Comparison of ENCODE assay signal across 10 mouse cellular contexts in genomic region chr11:83057863-83058262, GRCm38 (mm10). TPM values are rescaled to one million over a fixed set of nuclear protein-coding genes. Genes with fewer than 3 reads are reported as not detected.
DNase-seq lines count a peak whose midpoint lies in the region; ATAC-seq and TF ChIP-seq lines count a peak whose summit lies in the region.
"Had no signal": no experiment of that assay in that cellular context is flagged by ENCODE, and none has a peak within 500 bp of the region (broad histone marks: within the 10 kb centered on the region; RNA-seq: fewer than 3 reads in every experiment).

No protein-coding gene starts in this region.

- intact Hi-C loops in gastrocnemius, postnatal 36 days (cut with DNase I) = loop anchor here (10.0 kb wide), 1 partner anchor 367 kb away; the partner anchor contains the start of gene Gas2l2

- no peaks in the 10 kb centered on the region for H3K9me3 ChIP-seq in midbrain, embryonic 11.5 days (ENCODE audit: control insufficient read depth, low read length)
- H3K9me3 ChIP-seq in midbrain, embryonic 13.5 days = no peaks in the 10 kb centered on the region
- H3K9me3 ChIP-seq: heart, embryonic 15.5 days had no signal

- TF ChIP-seq POLR2A in lung, adult 2 months (IDR thresholded peaks at IDR 0.05; ENCODE audit: borderline replicate concordance, extremely low read depth, low read depth, low read length) = no peak
- TF ChIP-seq POLR2A in small intestine, adult 2 months (IDR thresholded peaks at IDR 0.05; ENCODE audit: low read depth, low read length) = no peak

- 6% methylated on average over 5 of the region's 5 CpGs for WGBS in midbrain, embryonic 11.5 days
- WGBS in midbrain, embryonic 13.5 days = 7% methylated on average over 5 of the region's 5 CpGs
- WGBS in lung, adult 2 months = 2% methylated on average over 5 of the region's 5 CpGs
- WGBS in small intestine, adult 2 months = 4% methylated on average over 5 of the region's 5 CpGs

- no peaks in the 10 kb centered on the region for H3K27me3 ChIP-seq in midbrain, embryonic 11.5 days (ENCODE audit: control insufficient read depth, insufficient read depth, low read length)
- no peaks in the 10 kb centered on the region for H3K27me3 ChIP-seq in midbrain, embryonic 13.5 days
- no peaks in the 10 kb centered on the region for H3K27me3 ChIP-seq in small intestine, adult 2 months (ENCODE audit: control insufficient read depth, insufficient read depth, low read length)
- H3K27me3 ChIP-seq: heart, embryonic 15.5 days had no signal

- no peak overlapping the region for H3K4me2 ChIP-seq in midbrain, embryonic 11.5 days
- H3K4me2 ChIP-seq in midbrain, embryonic 13.5 days (replicated peaks) = no peak overlapping the region
- H3K4me2 ChIP-seq: heart, embryonic 15.5 days had no signal

- peak; percentile 2 for DNase-seq in cerebellum, adult 11 months
- DNase-seq in midbrain, embryonic 11.5 days (ENCODE audit: low spot score, missing footprints) = peak; percentile 92
- DNase-seq in cerebellum, adult 11-12 months = peak; percentile 5
- peak; percentile 14 to 41 for DNase-seq in gastrocnemius, postnatal 36 days
- DNase-seq in lung, adult 2 months = peak; percentile 54

- H3K4me1 ChIP-seq in midbrain, embryonic 11.5 days (ENCODE audit: control insufficient read depth, insufficient read depth, low read length) = no peaks in the 10 kb centered on the region
- no peaks in the 10 kb centered on the region for H3K4me1 ChIP-seq in midbrain, embryonic 13.5 days (replicated peaks)
- H3K4me1 ChIP-seq in lung, adult 2 months (ENCODE audit: control insufficient read depth, insufficient read depth, low read length) = no peaks in the 10 kb centered on the region
- H3K4me1 ChIP-seq in small intestine, adult 2 months (ENCODE audit: control insufficient read depth, insufficient read depth, insufficient read length, low read length) = peaks cover 9% of the 10 kb centered on the region; the same call in 1 of the 2 replicates

- no peak overlapping the region for H3K9ac ChIP-seq in midbrain, embryonic 11.5 days (ENCODE audit: low read length)
- no peak overlapping the region for H3K9ac ChIP-seq in midbrain, embryonic 13.5 days (replicated peaks)
- H3K9ac ChIP-seq: heart, embryonic 15.5 days had no signal

- no peak for ATAC-seq in cerebellum, adult (ENCODE audit: insufficient number of reproducible peaks, low FRiP score, low TSS enrichment)
- ATAC-seq in midbrain, embryonic 11.5 days (ENCODE audit: low FRiP score) = no peak
- ATAC-seq in midbrain, embryonic 13.5 days = no peak; the same call in 1 of the 2 replicates

- H3K4me3 ChIP-seq in midbrain, embryonic 11.5 days (ENCODE audit: low read depth, low read length) = no peak overlapping the region
- H3K4me3 ChIP-seq in midbrain, embryonic 13.5 days (replicated peaks) = no peak overlapping the region
- H3K4me3 ChIP-seq in lung, adult 2 months (replicated peaks; ENCODE audit: extremely low read depth, low read depth, low read length) = no peak overlapping the region
- H3K4me3 ChIP-seq in small intestine, adult 2 months (ENCODE audit: low read depth, low read length) = no peak overlapping the region
- H3K4me3 ChIP-seq: heart, embryonic 15.5 days had no signal

- H3K27ac ChIP-seq in midbrain, embryonic 11.5 days (ENCODE audit: low read depth, low read length) = no peak overlapping the region
- H3K27ac ChIP-seq in midbrain, embryonic 13.5 days = no peak overlapping the region
- no peak overlapping the region for H3K27ac ChIP-seq in small intestine, adult 2 months (ENCODE audit: insufficient read depth, low read depth, low read length)
- H3K27ac ChIP-seq: heart, embryonic 15.5 days had no signal

- H3K36me3 ChIP-seq in midbrain, embryonic 11.5 days (ENCODE audit: control insufficient read depth, insufficient read depth, low read length) = no peaks in the 10 kb centered on the region
- no peaks in the 10 kb centered on the region for H3K36me3 ChIP-seq in midbrain, embryonic 13.5 days
- no peaks in the 10 kb centered on the region for H3K36me3 ChIP-seq in small intestine, adult 2 months (ENCODE audit: control insufficient read depth, insufficient read depth, low read length)
- H3K36me3 ChIP-seq: heart, embryonic 15.5 days had no signal

- TF ChIP-seq CTCF in lung, adult 2 months (IDR thresholded peaks at IDR 0.05; ENCODE audit: insufficient read depth, low read length) = peak; percentile 89
- peak; percentile 78; the same call in 1 of the 2 replicates for TF ChIP-seq CTCF in small intestine, adult 2 months (IDR thresholded peaks at IDR 0.05; ENCODE audit: extremely low read depth, insufficient read length, insufficient replicate concordance, low read depth, low read length)

RNA-seq across cellular contexts. Expression of gene Slfn2, which starts 7.0 kb away (rescaled TPM):
- polyA plus RNA-seq in midbrain, embryonic 11.5 days (2014; fragmentation: Nextera tagmentation; extraction: Ambion mirVana) = 2.3 and 2.7 TPM in 2 replicates
- polyA plus RNA-seq in midbrain, embryonic 13.5 days (2015; fragmentation: Nextera tagmentation; extraction: Ambion mirVana) = 0.98 and 1.6 TPM in 2 replicates
- 1 to 10 TPM in 1 of 2 experiments, under 1 TPM in 1; 0.56 to 1.1 TPM for total RNA-seq in gastrocnemius, postnatal 36 days (2021)
- polyA plus RNA-seq in lung, adult 2 months (2012; rRNA removed) = 6.5 and 10.1 TPM in 2 replicates
- 3.4 and 4.2 TPM in 2 replicates for polyA plus RNA-seq in small intestine, adult 2 months (2012; rRNA removed)

RNA-seq across cellular contexts. Expression of gene Slfn8, which starts 37.3 kb away (rescaled TPM):
- polyA plus RNA-seq in midbrain, embryonic 11.5 days (2014; fragmentation: Nextera tagmentation; extraction: Ambion mirVana) = 0.11 and 0.28 TPM in 2 replicates
- 0.06 and 0.31 TPM in 2 replicates for polyA plus RNA-seq in midbrain, embryonic 13.5 days (2015; fragmentation: Nextera tagmentation; extraction: Ambion mirVana)
- under 1 TPM; 0.17 to 0.18 TPM for total RNA-seq in gastrocnemius, postnatal 36 days (2021)
- polyA plus RNA-seq in lung, adult 2 months (2012; rRNA removed) = 0.20 and 0.60 TPM in 2 replicates
- 0.11 and 0.28 TPM in 2 replicates for polyA plus RNA-seq in small intestine, adult 2 months (2012; rRNA removed)
- polyA plus RNA-seq: C2C12 had no signal

RNA-seq across cellular contexts. Expression of gene Slfn1, which starts 58.8 kb away (rescaled TPM):
- polyA plus RNA-seq in midbrain, embryonic 11.5 days (2014; fragmentation: Nextera tagmentation; extraction: Ambion mirVana) = 0.10 TPM in 1 of 2 replicates, not detected in the other
- polyA plus RNA-seq in midbrain, embryonic 13.5 days (2015; fragmentation: Nextera tagmentation; extraction: Ambion mirVana) = 0.08 and 0.10 TPM in 2 replicates
- total RNA-seq in gastrocnemius, postnatal 36 days (2021) = under 1 TPM in 1 of 2 experiments, not detected in 1; 0.17 TPM
- 1.2 and 4.2 TPM in 2 replicates for polyA plus RNA-seq in lung, adult 2 months (2012; rRNA removed)
- 0.18 and 0.81 TPM in 2 replicates for polyA plus RNA-seq in small intestine, adult 2 months (2012; rRNA removed)
- polyA plus RNA-seq: C2C12 had no signal

Comparison
In these comparisons a context has a peak if more than half of its experiments do, and no peak if none do; other contexts are left out.
1. DNase-seq: peak in every context shown above with its lines; median percentile 92 in midbrain, embryonic 11.5 days; 54 in lung, adult 2 months; 28 in gastrocnemius, postnatal 36 days; 5 in cerebellum, adult 11-12 months; 2 in cerebellum, adult 11 months.